Mouse (Mus musculus) heart, adult 18-20 months (tissue): Measurements from ENCODE around the gene Hist1h3e. TPM values are rescaled to one million over a fixed set of nuclear protein-coding genes. Genes with fewer than 3 reads are reported as not detected.

Source experiments
- DNase-seq, 2 experiments: peaks; one replicate each; pipeline ENCODE4 v3.0.0; 2021 to 2022; ENCODE audit warnings: mixed read lengths in 1 of 2
- microRNA-seq, 2 experiments: library from miRNA; unstranded; fragments of <30 nt; microRNA quantifications; one replicate each; pipeline ENCODE4 v1.2.0; 2022
- total RNA-seq, 2 experiments: library from RNA; stranded (reverse); gene quantifications; 2 replicates each; pipeline ENCODE4 v1.2.3; 2021

Hist1h3e gene
- total RNA-seq, 2 experiments from 2014 or later: 11.6 to 16.2 TPM

DNA sequence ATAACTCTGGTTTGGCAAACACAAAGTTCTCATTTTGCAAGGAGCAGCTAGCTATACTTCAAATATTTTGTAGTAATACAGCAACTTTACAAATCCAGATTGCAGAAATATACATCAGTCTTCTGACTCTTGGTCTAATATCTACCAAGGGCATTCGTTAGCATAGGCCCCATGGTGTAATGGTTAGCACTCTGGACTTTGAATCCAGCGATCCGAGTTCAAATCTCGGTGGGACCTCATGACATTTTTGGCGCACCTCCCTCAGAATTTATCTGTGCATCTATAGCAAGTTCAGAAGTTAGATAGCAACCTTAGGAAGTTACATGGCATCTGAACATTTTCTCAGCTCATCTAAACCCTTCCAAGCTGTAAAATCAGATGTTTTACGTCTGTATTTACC is 43.3 kb downstream of the Hist1h3e start:
- DNase-seq: peak; percentile 81 to 94

DNA sequence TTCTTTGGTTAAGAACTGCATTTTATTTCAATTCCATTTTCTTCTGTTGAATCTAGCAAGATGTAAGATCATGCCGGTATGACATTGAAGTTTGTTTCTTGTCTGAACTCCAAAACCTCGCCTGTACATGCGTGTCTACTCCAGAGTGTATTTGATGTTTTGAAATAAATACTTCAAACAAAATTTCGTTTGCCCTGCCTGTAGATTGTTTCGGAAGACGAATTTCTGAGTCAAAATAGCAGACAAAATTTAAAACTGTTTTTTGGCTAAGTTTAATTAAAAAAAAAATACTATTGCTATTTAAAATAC is 43.9 kb downstream of the Hist1h3e start:
- DNase-seq: no peak

DNA sequence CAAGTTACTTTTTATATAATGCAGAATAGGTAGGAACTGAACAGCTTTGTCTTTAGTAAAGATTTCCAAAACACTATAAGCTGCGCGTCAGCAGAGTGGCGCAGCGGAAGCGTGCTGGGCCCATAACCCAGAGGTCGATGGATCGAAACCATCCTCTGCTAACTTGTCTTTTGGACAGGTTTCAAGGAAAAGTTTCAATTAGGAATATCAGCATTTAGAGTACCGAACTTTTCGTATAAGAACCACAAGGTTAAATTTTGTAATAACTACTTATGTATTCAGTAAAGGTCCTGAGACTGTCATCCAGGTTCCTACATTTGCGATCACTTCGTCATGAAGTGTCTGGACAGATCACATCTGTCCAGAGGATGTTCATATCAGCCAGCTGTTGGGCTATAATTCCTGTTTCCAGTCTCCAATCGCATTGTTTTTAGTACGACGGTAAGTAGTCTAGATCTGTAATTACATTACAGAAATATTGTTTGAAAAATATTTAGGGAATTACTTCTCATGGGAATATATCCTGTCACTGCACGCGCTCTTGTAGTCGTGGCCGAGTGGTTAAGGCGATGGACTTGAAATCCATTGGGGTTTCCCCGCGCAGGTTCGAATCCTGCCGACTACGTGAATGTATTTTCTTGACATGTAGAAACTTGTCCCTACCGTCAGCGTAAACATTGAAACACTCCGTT is 44.4 kb downstream of the Hist1h3e start:
- DNase-seq: peak; percentile 90 to 97

DNA sequence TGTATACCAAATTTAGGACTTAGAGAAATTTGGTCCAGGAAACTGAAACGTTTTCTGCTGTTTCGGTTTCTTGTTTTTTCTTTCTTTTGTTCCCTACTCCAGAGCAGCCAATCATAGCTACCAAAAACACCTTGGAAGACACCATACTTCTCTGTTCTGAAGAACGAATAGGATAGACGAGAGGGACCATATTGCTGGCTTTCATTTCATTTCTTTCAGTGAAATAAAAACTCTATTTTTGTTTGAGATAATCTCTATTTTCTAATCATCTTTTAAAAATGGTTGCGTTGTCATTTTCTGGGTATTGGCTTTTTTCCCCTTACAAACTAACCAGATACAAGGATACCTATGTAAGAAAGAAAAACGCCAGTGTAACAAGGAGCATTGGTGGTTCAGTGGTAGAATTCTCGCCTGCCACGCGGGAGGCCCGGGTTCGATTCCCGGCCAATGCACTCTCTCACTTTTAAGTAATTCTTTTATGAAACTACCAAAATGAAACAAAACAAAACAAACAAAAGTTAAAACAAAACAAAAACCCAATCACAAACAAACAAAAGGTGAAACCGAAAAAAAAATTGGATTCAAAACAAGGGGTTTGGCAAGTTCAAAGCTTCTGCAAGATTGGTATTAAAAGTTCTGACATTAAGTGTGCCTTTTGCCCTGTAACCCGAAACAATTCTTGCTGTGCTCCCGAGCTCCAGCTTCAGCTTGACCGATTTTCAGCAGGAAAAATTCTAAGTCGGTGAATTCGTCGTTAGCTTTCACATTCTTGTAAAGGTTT is 45.2 kb downstream of the Hist1h3e start:
- DNase-seq: peak; percentile 72 to 92

DNA sequence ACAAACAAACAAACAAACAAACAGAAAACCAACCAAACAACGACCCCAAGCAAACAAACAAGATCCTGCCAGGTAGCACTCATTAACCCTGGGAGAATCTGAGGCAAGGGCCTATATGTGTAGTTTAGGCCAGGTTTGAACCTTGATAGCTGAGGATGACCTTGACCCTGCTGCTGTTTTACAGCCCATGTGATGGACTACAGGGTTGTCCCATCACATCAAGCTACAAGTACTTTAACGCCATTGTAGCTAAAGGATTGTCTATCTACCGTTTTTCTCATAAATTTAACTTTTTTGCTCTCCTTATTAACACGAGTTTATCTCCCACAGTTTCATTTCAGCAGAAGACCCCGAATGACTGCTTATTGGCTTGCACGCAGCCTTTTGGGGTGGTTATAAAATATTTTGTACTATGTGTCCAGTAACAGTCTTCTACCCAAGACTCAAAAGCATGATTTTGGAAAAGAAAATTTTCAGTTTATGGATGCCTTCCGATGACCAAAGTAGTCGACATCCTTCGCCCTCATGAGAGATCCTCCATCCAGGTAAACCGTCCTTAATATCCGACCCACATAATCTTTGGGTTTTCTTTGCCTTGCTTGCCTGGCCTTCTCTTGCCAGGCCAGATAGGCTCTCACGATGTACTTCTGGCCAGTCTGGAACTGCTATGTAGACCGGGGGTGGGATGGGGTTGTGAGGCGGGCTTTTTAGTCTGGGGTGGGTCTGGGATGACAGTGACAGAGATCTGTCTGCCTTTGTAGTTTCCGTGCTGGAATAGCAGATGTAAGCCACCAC is 46.1 kb downstream of the Hist1h3e start:
- no peak for DNase-seq

DNA sequence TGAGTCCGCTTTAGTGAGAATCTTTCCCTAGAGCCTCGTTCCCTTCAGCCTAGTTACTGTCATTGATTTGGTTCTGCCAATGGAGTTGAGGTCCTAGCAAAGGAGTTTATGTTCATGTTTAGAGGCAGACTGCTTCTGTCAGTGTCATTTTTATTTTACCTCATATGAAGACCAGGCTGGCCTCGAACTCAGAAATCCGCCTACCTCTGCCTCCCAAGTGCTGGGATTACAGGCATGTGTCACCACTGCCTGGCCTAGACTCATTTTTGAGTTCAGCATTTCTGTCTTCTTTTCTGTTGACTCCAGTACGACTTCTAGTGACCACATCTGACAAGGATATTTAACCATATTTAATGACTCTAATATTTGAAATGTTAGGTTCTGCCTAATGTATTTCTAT is 46.9 kb downstream of the Hist1h3e start:
- no peak for DNase-seq

DNA sequence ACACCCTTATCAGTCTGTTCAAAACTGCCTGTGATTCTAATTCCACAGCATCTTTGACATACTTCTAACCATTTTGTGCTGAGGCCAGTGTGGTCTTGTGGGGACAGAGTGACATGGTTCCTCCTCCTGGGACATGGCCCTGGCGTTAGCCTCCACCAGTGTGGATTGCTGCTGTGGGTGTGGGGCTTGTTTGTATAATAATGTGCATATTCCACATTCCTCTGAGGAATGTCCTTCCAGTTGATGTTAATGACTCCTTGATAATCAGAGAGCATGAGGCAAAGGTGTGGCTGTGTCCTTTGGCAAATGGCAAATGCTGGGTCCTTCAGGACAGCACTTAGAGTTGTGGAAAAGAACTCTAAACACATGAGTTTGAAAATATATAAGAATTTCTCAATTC is 48.7 kb downstream of the Hist1h3e start:
- no peak for DNase-seq

Small RNAs within 50 kb of the gene (microRNA-seq; reads per million reads assigned to microRNA genes)
- 0 reads per million in 2 experiments for gene Gm44297
- gene Gm44359: 0 reads per million in 2 experiments
- 0 reads per million in 2 experiments for gene Gm44394
- 0 to 0.27 reads per million in 2 experiments for gene n-TStga1

Other genes with a start within 250 kb of the Hist1h3e start
- 10 to 100 TPM; 16.7 to 17.3 TPM for gene Zfp322a, start 193.2 kb downstream of the Hist1h3e start, total RNA-seq
- 1 to 10 TPM; 4.6 to 4.7 TPM for gene Abt1, start 138.5 kb downstream of the Hist1h3e start, total RNA-seq
- gene Btn1a1, start 96.5 kb downstream of the Hist1h3e start, total RNA-seq: not detected
- not detected for gene Btn2a2, start 73.5 kb downstream of the Hist1h3e start, total RNA-seq
- gene Hist1h4h, start 31.3 kb downstream of the Hist1h3e start, total RNA-seq: 100 to 1,000 TPM; 225 to 244 TPM
- 10 to 100 TPM in 1 of 2 experiments, 1 to 10 TPM in 1; 6.3 to 16.6 TPM for gene Hist1h2af, start 28.5 kb downstream of the Hist1h3e start, total RNA-seq
- 1 to 10 TPM; 3.1 TPM for gene Hist1h3g, start 26.9 kb downstream of the Hist1h3e start, total RNA-seq
- gene Hist1h2bh, start 19.0 kb downstream of the Hist1h3e start, total RNA-seq: 1 to 10 TPM; 1.1 to 1.5 TPM
- 1 to 10 TPM; 4.9 to 6.3 TPM for gene Hist1h3f, start 18.3 kb downstream of the Hist1h3e start, total RNA-seq
- 10 to 100 TPM; 24.1 to 27.9 TPM for gene Hist1h4f, start 10.7 kb downstream of the Hist1h3e start, total RNA-seq
- gene Hist1h1d, start 9.1 kb downstream of the Hist1h3e start, total RNA-seq: 1 to 10 TPM in 1 of 2 experiments, under 1 TPM in 1; 0.94 to 1.0 TPM
- gene Hist1h2ae, start 8.9 kb upstream of the Hist1h3e start, total RNA-seq: 1 to 10 TPM; 2.9 to 3.0 TPM
- 10 to 100 TPM; 18.2 to 25.6 TPM for gene Hist1h2bg, start 9.0 kb upstream of the Hist1h3e start, total RNA-seq
- gene Hist1h2bf, start 11.8 kb upstream of the Hist1h3e start, total RNA-seq: 10 to 100 TPM; 10.2 to 10.9 TPM
- 1 to 10 TPM; 2.0 to 4.1 TPM for gene Hist1h2ad, start 12.0 kb upstream of the Hist1h3e start, total RNA-seq
- gene Hist1h3d, start 13.4 kb upstream of the Hist1h3e start, total RNA-seq: 1 to 10 TPM; 2.4 to 2.5 TPM
- gene Hist1h4d, start 19.2 kb upstream of the Hist1h3e start, total RNA-seq: 10 to 100 TPM; 51.2 to 52.9 TPM
- 10 to 100 TPM in 1 of 2 experiments, 1 to 10 TPM in 1; 8.6 to 10.2 TPM for gene Hist1h2be, start 58.8 kb upstream of the Hist1h3e start, total RNA-seq
- gene Hist1h1e, start 60.2 kb upstream of the Hist1h3e start, total RNA-seq: 10 to 100 TPM; 19.6 to 19.7 TPM
- gene Hist1h2ac, start 121.6 kb upstream of the Hist1h3e start, total RNA-seq: 1 to 10 TPM; 1.2 to 1.3 TPM
- gene Hist1h2bc, start 121.8 kb upstream of the Hist1h3e start, total RNA-seq: 10 to 100 TPM; 71.2 to 76.1 TPM
- gene Hist1h1t, start 133.4 kb upstream of the Hist1h3e start, total RNA-seq: not detected
- 10 to 100 TPM; 42.5 to 46.8 TPM for gene Hist1h4c, start 136.1 kb upstream of the Hist1h3e start, total RNA-seq
- gene Hfe, start 148.5 kb upstream of the Hist1h3e start, total RNA-seq: 10 to 100 TPM; 60.9 to 64.1 TPM
- 100 to 1,000 TPM; 162 to 175 TPM for gene Hist1h1c, start 176.4 kb upstream of the Hist1h3e start, total RNA-seq
- 1 to 10 TPM; 2.5 to 3.4 TPM for gene Hist1h3c, start 183.2 kb upstream of the Hist1h3e start, total RNA-seq
- gene Hist1h2bb, start 184.4 kb upstream of the Hist1h3e start, total RNA-seq: 1 to 10 TPM; 7.4 to 8.1 TPM
- 1 to 10 TPM; 5.8 to 6.8 TPM for gene Hist1h2ab, start 188.8 kb upstream of the Hist1h3e start, total RNA-seq
- 10 to 100 TPM in 1 of 2 experiments, 1 to 10 TPM in 1; 8.3 to 10.5 TPM for gene Hist1h3b, start 189.9 kb upstream of the Hist1h3e start, total RNA-seq
- 10 to 100 TPM in 1 of 2 experiments, 1 to 10 TPM in 1; 9.6 to 10.9 TPM for gene Hist1h4b, start 194.6 kb upstream of the Hist1h3e start, total RNA-seq
- 1 to 10 TPM; 5.4 to 6.4 TPM for gene Hist1h4a, start 198.9 kb upstream of the Hist1h3e start, total RNA-seq
- gene Hist1h3a, start 200.0 kb upstream of the Hist1h3e start, total RNA-seq: 10 to 100 TPM in 1 of 2 experiments, 1 to 10 TPM in 1; 7.5 to 10.7 TPM
- gene Hist1h1a, start 201.3 kb upstream of the Hist1h3e start, total RNA-seq: 1 to 10 TPM; 4.3 to 5.4 TPM
- under 1 TPM in 1 of 2 experiments, not detected in 1; 0.21 TPM for gene Trim38, start 207.5 kb upstream of the Hist1h3e start, total RNA-seq
- gene Slc17a2, start 244.6 kb upstream of the Hist1h3e start, total RNA-seq: not detected